Mouse (Mus musculus): ENCODE measurements around the gene Map7. TPM values are rescaled to one million over a fixed set of nuclear protein-coding genes. Genes with fewer than 3 reads are reported as not detected.
A peak's percentile ranks its signal among the peaks of the same experiment; 100 is the strongest.

Map7 gene
- polyA plus RNA-seq, 1 experiment from 2014 or later = 11.5 TPM

DNA sequence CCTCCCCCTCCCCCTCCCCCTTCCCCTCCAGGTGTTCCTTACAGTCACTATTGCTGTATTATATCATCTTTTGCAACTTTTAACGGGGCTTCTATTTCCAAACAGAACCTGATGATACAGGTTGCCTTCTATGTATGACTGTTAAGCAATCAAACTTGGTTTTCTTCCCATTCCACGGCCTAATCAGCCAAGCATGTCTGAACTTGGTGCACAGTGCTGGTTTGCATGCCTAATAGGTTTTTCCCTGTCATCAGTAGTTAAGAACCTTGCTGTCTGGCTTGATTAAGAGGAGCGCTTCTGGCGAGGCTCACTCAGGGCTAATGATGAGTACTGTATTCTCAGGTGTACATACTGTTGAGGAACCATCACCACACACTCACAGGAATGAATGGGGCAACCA is 25.5 kb downstream of the Map7 start:
- no peaks in the 10 kb centered on the region for H3K9me3 ChIP-seq
- 78% methylated on average over 4 of the region's 4 CpGs for WGBS
- H3K27ac ChIP-seq = no peak overlapping the region
- no peak overlapping the region for H3K4me3 ChIP-seq
- peaks cover 5% of the 10 kb centered on the region for H3K4me1 ChIP-seq
- no peaks in the 10 kb centered on the region for H3K36me3 ChIP-seq
- ATAC-seq (ENCODE audit: insufficient number of reproducible peaks, insufficient read depth, low FRiP score, low TSS enrichment) = no peak
- no peaks in the 10 kb centered on the region for H3K27me3 ChIP-seq
- H3K4me2 ChIP-seq (replicated peaks) = no peak overlapping the region
- no peak overlapping the region for H3K9ac ChIP-seq

DNA sequence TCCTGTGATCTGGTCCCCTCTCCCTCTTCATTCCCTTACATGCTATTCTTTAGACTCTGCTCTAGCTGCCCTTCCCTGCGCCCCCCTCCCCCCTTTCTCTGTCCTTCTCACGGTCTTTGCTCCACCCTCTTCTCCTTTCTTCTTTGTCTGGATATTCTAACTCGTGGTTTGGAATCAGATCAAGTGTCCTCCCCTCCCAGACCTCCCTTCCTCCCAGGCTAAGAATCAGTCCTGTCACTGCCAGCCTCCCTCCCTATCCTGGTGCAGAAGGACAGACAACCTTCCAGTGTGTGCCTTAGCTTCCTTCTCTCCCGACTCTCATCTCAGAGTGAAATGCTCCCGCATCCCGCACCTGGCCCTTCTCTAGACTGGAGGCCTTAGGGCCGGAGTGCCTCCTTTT is 27.8 kb downstream of the Map7 start:
- no peak overlapping the region for H3K4me3 ChIP-seq
- H3K9ac ChIP-seq = no peak overlapping the region
- H3K27me3 ChIP-seq = no peaks in the 10 kb centered on the region
- H3K4me2 ChIP-seq (replicated peaks) = no peak overlapping the region
- ATAC-seq (ENCODE audit: insufficient number of reproducible peaks, insufficient read depth, low FRiP score, low TSS enrichment) = no peak
- WGBS = 59% methylated on average over 7 of the region's 7 CpGs
- H3K27ac ChIP-seq = no peak overlapping the region
- H3K4me1 ChIP-seq = 0 out of 2 replicates have a peak, but pooled peaks cover 1% of the 10 kb centered on the region
- H3K9me3 ChIP-seq = no peaks in the 10 kb centered on the region
- no peaks in the 10 kb centered on the region for H3K36me3 ChIP-seq

DNA sequence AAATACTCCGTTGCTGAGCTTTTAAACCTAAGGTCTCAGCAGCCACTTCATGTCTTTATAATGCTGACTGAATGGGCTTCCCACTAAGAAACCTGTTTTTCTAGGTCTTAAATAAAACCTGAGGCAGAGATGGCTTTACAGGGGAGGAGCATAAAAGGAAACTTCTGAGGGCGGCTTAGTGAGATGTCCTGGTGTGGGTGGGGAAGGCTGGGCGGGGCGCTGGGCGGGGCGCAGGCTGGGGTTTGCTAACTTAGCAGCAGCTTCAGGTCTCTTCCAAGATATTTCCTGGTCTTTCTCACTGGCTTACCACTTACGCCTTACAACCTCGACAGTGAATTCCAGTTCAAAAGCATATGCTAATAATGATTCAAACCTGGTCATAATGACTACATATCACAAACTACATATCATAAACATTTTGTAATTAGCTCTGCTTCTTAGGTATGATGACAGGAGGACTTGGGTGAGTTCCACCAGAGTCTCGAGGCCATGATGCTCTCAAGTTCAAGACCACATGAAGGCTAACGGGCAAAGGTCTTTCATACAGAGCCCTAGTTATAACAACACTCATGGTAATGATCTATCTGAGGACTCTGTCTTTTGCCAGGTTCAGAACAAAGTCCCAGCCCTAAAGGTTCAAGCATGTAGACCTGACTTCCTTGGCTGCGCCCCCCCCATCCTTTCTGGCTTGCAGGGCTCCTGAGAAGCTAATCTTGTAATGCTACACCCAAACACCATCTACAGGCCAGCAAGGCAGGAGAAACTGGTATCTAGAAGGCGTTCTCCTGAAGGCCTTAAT is 30.7 kb downstream of the Map7 start:
- H3K9me3 ChIP-seq = no peaks in the 10 kb centered on the region
- no peak overlapping the region for H3K9ac ChIP-seq
- no peak overlapping the region for H3K4me3 ChIP-seq
- peaks cover 19% of the 10 kb centered on the region; the same call in 1 of the 2 replicates for H3K4me1 ChIP-seq
- no peaks in the 10 kb centered on the region for H3K36me3 ChIP-seq
- H3K27me3 ChIP-seq = no peaks in the 10 kb centered on the region
- no peak for ATAC-seq (ENCODE audit: insufficient number of reproducible peaks, insufficient read depth, low FRiP score, low TSS enrichment)
- WGBS = 33% methylated on average over 12 of the region's 12 CpGs
- H3K4me2 ChIP-seq (replicated peaks) = no peak overlapping the region
- no peak overlapping the region for H3K27ac ChIP-seq

DNA sequence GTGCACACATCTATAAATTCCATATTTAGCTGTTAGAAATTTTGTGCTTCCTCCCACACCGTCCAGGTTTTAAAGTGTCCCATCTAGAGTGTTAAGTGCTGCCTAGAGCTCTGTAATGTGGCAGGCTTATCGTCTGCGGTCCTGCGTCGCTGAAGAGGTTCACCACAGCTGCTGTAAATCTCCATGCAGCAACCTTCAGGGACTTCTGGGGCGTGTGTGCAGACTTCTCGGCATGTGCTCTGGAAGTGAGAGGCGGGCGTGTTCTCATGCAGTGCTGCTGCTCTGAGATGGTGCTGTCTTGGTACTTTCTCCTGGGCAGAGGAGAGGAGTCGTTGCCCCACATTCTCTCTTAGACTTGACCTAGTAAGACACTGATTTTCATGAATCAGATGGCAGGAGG is 32.9 kb downstream of the Map7 start:
- Histone ChIP-seq H3K27ac (no peak overlapping the region), H3K9me3 (no peaks in the 10 kb centered on the region), H3K36me3 (no peaks in the 10 kb centered on the region), H3K27me3 (no peaks in the 10 kb centered on the region), H3K4me1 (peaks cover 19% of the 10 kb centered on the region; the same call in 1 of the 2 replicates), H3K4me2 (replicated peaks) (no peak overlapping the region), H3K4me3 (no peak overlapping the region), H3K9ac (no peak overlapping the region)
- ATAC-seq (ENCODE audit: insufficient number of reproducible peaks, insufficient read depth, low FRiP score, low TSS enrichment) = no peak
- 45% methylated on average over 10 of the region's 10 CpGs for WGBS

DNA sequence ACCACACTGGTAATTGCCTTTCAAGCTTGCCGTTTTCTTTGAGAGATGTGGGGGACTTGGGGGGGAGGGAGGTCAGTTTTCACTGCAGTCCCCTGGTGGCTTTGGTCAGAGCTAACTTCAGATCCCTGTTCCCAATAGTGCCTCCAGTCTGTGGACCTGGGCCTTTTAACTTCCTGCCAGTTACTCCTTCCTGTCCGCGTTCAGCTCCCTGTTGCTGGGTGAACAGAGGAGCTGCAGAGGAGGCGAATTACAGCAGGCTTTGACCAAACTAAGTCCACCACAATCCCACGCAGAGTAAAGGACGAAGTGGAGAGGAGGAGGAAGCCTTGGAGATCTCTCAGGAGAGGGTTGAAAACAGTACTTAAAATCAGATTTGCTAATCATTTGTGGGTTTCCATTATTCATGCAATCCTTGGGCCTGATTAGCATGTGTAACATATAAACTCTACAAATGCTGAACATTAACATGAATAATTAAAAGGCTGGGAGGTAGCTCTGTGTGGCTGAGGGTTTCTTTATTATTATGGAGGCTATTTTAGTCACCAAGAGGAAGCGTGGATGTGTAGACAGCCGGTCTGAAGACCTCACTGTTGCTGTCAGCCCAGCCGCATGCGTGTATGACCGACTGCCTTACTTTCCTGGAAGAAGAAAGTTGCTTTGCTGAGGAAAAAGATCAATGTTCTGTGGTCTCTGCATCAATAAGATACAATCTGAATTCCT is 33.6 kb downstream of the Map7 start:
- no peak overlapping the region for H3K9ac ChIP-seq
- no peaks in the 10 kb centered on the region for H3K27me3 ChIP-seq
- H3K36me3 ChIP-seq = no peaks in the 10 kb centered on the region
- 54% methylated on average over 11 of the region's 11 CpGs for WGBS
- ATAC-seq (ENCODE audit: insufficient number of reproducible peaks, insufficient read depth, low FRiP score, low TSS enrichment) = no peak
- no peak overlapping the region for H3K27ac ChIP-seq
- H3K4me1 ChIP-seq = peaks cover 19% of the 10 kb centered on the region; the same call in 1 of the 2 replicates
- H3K9me3 ChIP-seq = no peaks in the 10 kb centered on the region
- no peak overlapping the region for H3K4me3 ChIP-seq
- H3K4me2 ChIP-seq (replicated peaks) = no peak overlapping the region

DNA sequence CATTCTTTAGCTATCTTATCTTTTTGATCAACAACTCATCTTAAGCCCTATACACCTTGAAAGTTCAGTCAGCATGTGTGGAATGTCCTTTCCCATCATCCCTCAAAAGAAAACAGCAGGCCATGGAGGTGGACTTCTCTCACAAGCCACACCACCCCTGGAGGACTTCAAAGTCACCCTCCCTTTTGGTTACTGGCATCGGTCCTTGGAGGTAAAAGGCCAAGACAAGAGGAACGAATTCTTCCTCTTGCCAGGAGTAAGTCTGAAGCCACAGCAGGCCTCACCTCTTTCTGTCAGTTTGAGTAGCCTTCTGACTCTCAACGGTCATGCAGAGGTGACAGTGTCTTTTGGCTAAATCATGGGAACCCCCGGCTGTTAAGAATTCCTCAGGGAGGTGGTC is 36.1 kb downstream of the Map7 start:
- no peaks in the 10 kb centered on the region for H3K9me3 ChIP-seq
- H3K9ac ChIP-seq = no peak overlapping the region
- H3K4me1 ChIP-seq = peaks cover 19% of the 10 kb centered on the region; the same call in 1 of the 2 replicates
- H3K4me3 ChIP-seq = no peak overlapping the region
- no peaks in the 10 kb centered on the region for H3K36me3 ChIP-seq
- no peaks in the 10 kb centered on the region for H3K27me3 ChIP-seq
- WGBS = 78% methylated on average over 4 of the region's 4 CpGs
- H3K4me2 ChIP-seq (replicated peaks) = no peak overlapping the region
- no peak for ATAC-seq (ENCODE audit: insufficient number of reproducible peaks, insufficient read depth, low FRiP score, low TSS enrichment)
- H3K27ac ChIP-seq = no peak overlapping the region

DNA sequence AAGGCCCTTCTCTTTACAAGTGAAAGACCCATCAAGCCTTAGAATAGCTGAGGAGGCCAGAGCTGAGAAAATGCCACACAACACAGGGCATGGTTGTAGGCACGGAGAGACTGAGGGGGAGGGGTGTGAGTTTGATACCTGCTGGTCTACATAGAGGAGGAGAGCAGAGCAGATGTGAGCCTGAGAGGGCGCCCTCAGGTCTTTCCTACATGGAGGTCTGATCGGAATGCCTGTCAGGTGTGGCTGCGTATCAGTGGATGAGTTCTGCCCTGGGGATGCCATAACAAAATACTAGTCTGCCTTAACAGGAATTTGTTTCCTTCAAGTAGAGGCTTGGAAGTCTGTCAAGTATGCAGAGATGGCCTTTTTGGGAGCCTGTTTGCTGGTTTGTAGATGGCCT is 37.0 kb downstream of the Map7 start:
- H3K36me3 ChIP-seq = no peaks in the 10 kb centered on the region
- WGBS = 76% methylated on average over 4 of the region's 4 CpGs
- no peak overlapping the region for H3K4me3 ChIP-seq
- H3K4me1 ChIP-seq = peaks cover 19% of the 10 kb centered on the region; the same call in 1 of the 2 replicates
- no peak overlapping the region for H3K4me2 ChIP-seq (replicated peaks)
- no peak for ATAC-seq (ENCODE audit: insufficient number of reproducible peaks, insufficient read depth, low FRiP score, low TSS enrichment)
- no peak overlapping the region for H3K9ac ChIP-seq
- H3K27me3 ChIP-seq = no peaks in the 10 kb centered on the region
- H3K27ac ChIP-seq = no peak overlapping the region
- no peaks in the 10 kb centered on the region for H3K9me3 ChIP-seq

DNA sequence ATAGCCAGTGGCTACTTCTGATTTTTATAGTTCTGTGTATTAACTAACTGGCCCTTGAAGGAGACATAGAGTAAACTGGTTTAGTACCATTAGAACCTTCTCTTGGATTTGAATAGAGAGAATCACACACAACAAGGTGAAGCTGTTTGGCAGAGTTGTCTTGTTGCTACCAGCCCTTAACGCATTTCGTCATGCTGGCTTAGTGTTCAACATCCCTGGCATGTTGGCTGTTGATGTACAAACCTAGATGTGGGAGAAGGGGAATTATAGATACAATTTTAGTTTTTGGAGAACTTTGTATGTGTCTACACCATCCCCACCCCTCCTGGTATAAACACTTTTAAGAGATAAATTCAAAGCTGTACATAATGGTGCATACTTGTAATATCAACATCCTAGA is 37.5 kb downstream of the Map7 start:
- Histone ChIP-seq H3K9me3 (no peaks in the 10 kb centered on the region), H3K4me1 (peaks cover 19% of the 10 kb centered on the region; the same call in 1 of the 2 replicates), H3K27ac (no peak overlapping the region), H3K36me3 (no peaks in the 10 kb centered on the region), H3K4me3 (no peak overlapping the region), H3K4me2 (replicated peaks) (no peak overlapping the region), H3K9ac (no peak overlapping the region), H3K27me3 (no peaks in the 10 kb centered on the region)
- WGBS = 96% methylated on average over 2 of the region's 2 CpGs
- ATAC-seq (ENCODE audit: insufficient number of reproducible peaks, insufficient read depth, low FRiP score, low TSS enrichment) = no peak

DNA sequence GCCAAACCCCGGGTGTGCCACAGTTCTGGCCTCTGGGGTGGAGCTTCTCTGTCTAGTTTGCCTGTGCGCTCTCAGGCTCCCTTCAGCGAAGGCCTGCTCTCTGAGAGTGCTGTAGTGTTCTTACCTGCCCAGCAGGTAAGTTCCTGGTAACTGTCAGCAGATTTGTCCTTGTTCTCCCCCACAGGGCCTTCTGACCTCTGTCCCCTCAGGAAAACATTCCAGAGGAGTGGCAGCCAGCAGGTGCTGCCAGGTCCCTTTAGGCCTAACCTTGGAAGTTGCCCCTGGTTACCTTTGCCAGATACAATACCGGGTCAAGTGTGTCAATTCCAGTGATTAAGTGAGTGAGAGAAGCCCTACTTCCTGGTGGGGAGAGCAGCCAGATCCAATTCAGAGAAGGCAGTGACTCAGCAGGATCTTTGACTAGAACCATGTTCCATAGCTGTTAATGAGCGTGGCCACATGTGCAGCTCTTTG is 38.6 kb downstream of the Map7 start:
- H3K36me3 ChIP-seq = no peaks in the 10 kb centered on the region
- H3K27ac ChIP-seq = no peak overlapping the region
- H3K4me3 ChIP-seq = no peak overlapping the region
- H3K4me2 ChIP-seq (replicated peaks) = no peak overlapping the region
- peaks cover 11% of the 10 kb centered on the region; the same call in 1 of the 2 replicates for H3K4me1 ChIP-seq
- 84% methylated on average over 5 of the region's 5 CpGs for WGBS
- no peaks in the 10 kb centered on the region for H3K9me3 ChIP-seq
- H3K27me3 ChIP-seq = no peaks in the 10 kb centered on the region
- H3K9ac ChIP-seq = no peak overlapping the region
- no peak for ATAC-seq (ENCODE audit: insufficient number of reproducible peaks, insufficient read depth, low FRiP score, low TSS enrichment)

DNA sequence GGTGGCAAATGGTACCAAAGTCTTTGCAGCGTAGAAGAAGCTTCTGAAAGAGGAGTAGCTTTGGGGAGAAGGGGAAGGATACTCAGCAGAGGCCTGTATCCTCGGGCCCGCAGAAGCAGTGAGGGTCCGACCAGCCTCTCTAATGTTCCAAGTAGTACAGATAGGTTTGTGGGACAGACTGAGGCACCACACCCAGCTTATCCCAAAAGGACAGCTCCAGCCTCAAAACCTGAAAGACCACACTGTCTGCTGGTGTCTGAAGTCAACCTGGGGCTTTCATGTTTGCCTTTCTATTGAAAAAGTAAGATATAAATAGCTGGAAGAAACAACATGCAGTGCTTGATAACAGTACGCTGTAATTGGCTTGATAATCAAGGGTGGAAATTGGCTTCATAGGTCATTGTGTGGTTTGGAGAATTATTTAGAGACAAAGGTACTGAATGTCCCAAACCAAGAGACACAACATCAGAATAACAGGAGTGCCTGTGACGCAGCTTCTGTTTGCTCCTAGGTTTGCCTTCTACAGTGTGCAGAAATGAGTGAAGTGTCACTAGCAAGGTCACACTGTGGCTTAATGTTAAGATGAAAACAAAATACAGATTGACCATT is 42.0 kb downstream of the Map7 start:
- Histone ChIP-seq H3K4me1 (no peaks in the 10 kb centered on the region), H3K4me3 (no peak overlapping the region), H3K27ac (no peak overlapping the region), H3K36me3 (no peaks in the 10 kb centered on the region), H3K9me3 (no peaks in the 10 kb centered on the region), H3K4me2 (replicated peaks) (no peak overlapping the region), H3K9ac (no peak overlapping the region), H3K27me3 (no peaks in the 10 kb centered on the region)
- WGBS = 89% methylated on average over 6 of the region's 6 CpGs
- no peak for ATAC-seq (ENCODE audit: insufficient number of reproducible peaks, insufficient read depth, low FRiP score, low TSS enrichment)

DNA sequence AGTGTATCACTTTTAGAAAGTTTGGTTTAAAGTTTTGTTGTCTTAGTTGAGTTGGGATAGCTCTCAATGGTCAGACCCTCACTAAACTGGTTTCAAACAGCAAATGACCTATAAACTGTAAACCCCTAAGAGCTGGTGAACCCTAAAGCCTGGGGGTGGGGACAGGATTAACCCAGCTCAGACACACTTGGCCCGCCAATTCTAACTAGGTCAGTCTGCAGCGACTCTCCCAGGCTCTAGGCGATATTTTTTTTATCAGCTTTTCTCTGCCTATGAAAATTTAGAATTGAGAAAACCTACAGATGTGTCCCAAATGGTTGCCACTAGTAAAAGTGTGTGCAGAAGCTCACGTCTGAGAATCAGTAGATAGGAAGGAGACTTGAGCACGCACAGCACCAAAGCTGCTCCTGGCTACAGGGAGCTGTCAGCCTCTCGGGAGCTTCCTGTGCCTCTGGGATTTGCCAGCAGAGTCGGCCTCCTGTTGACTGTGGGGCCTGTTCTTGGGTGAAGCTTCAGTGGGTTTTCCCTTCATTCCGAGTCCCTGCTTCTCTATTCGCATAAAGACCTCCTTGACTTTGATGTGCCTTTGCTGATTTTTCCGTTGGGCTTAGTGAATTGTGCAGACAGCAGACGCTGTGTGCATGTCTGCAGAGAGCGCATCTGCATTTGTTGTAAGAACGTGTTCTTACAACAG is 46.7 kb downstream of the Map7 start:
- Histone ChIP-seq H3K4me1 (no peaks in the 10 kb centered on the region), H3K9me3 (no peaks in the 10 kb centered on the region), H3K4me3 (no peak overlapping the region), H3K4me2 (replicated peaks) (no peak overlapping the region), H3K9ac (no peak overlapping the region), H3K27me3 (no peaks in the 10 kb centered on the region), H3K27ac (no peak overlapping the region), H3K36me3 (no peaks in the 10 kb centered on the region)
- 32% methylated on average over 13 of the region's 13 CpGs for WGBS
- ATAC-seq (ENCODE audit: insufficient number of reproducible peaks, insufficient read depth, low FRiP score, low TSS enrichment) = peak; percentile 47; the same call in 1 of the 2 replicates
